Mouse (Mus musculus) CH12.LX (cell line): ENCODE measurements around the gene Fli1. TPM values are rescaled to one million over a fixed set of nuclear protein-coding genes. Genes with fewer than 3 reads are reported as not detected.

Experiments used
- DNase-seq: peaks from one replicate; pipeline ENCODE4 v3.0.0-alpha.2; 2013; ENCODE audit errors: extremely low read depth
- H3K27ac ChIP-seq: 2 replicates; pipeline ENCODE4 v1.5.1; 2012; ENCODE audit warnings: low read depth, mild to moderate bottlenecking, control low read depth, moderate library complexity; ENCODE audit not compliant: insufficient read depth
- H3K27me3 ChIP-seq: replicated peaks from 2 replicates; pipeline ENCODE3; 2012; ENCODE audit warnings: inconsistent platforms
- H3K36me3 ChIP-seq, 2 experiments: replicated peaks in 1 of 2; 2 replicates each; pipeline versions ENCODE3 to v1.6.1; 2012; ENCODE audit warnings: inconsistent platforms in 1 of 2, low read length in 1 of 2, mild to moderate bottlenecking in 1 of 2, mixed read lengths in 1 of 2, moderate library complexity in 1 of 2; ENCODE audit not compliant: control insufficient read depth in 1 of 2, insufficient read depth in 1 of 2
- H3K4me1 ChIP-seq, 2 experiments: 2 replicates each; pipeline ENCODE4 v1.6.1; 2012; ENCODE audit warnings: inconsistent platforms in 1 of 2, moderate library complexity in 1 of 2; ENCODE audit not compliant: insufficient read depth in 2 of 2, control insufficient read depth in 1 of 2
- H3K4me2 ChIP-seq: 2 replicates; pipeline ENCODE4 v1.6.1; 2012; ENCODE audit warnings: low read depth, mild to moderate bottlenecking, control low read depth; ENCODE audit not compliant: poor library complexity, insufficient read depth, severe bottlenecking
- H3K4me3 ChIP-seq, 3 experiments: fragments of 150-350 bp in 1 of 3; sonication (generic) in 1 of 3; replicated peaks in 1 of 3; 2 replicates each; pipeline versions ENCODE3 to v1.5.1; 2011 to 2012; ENCODE audit warnings: low read depth in 2 of 3, low read length in 2 of 3, mild to moderate bottlenecking in 2 of 3, moderate library complexity in 2 of 3, control low read depth in 1 of 3, improper control_type of control experiment in 1 of 3, inconsistent platforms in 1 of 3, mixed read lengths in 1 of 3; ENCODE audit not compliant: poor library complexity in 1 of 3
- H3K79me2 ChIP-seq: replicated peaks from 2 replicates; pipeline ENCODE4 v1.6.1; 2012; ENCODE audit warnings: mild to moderate bottlenecking, moderate library complexity; ENCODE audit not compliant: control insufficient read depth, poor library complexity, insufficient read depth, severe bottlenecking; ENCODE audit errors: extremely low read depth
- H3K9ac ChIP-seq: 2 replicates; pipeline ENCODE4 v1.6.1; 2012; ENCODE audit warnings: low read depth, mild to moderate bottlenecking, control low read depth, moderate library complexity; ENCODE audit not compliant: insufficient read depth
- H3K9me3 ChIP-seq: replicated peaks from 2 replicates; pipeline ENCODE3; 2012; ENCODE audit warnings: low read length, inconsistent platforms, mixed read lengths
- BHLHE40 ChIP-seq: IDR thresholded peaks from 2 replicates; pipeline ENCODE4 v1.6.1; 2011; ENCODE audit warnings: mild to moderate bottlenecking, low read depth, low read length, improper control_type of control experiment
- CHD1 ChIP-seq: IDR thresholded peaks from 2 replicates; pipeline ENCODE4 v1.6.1; 2012; ENCODE audit warnings: low read depth, low read length, improper control_type of control experiment, inconsistent platforms
- CHD2 ChIP-seq: IDR thresholded peaks from 2 replicates; pipeline ENCODE4 v1.6.1; 2011; ENCODE audit warnings: low read length, improper control_type of control experiment
- CTCF ChIP-seq, 2 experiments: IDR thresholded peaks in 1 of 2; conservative IDR thresholded peaks in 1 of 2; 2 replicates each; pipeline ENCODE4 v1.5.1; 2011 to 2012; ENCODE audit warnings: low read depth in 2 of 2, low read length in 2 of 2, improper control_type of control experiment in 1 of 2, inconsistent platforms in 1 of 2, mild to moderate bottlenecking in 1 of 2, moderate library complexity in 1 of 2
- E2F4 ChIP-seq: IDR thresholded peaks from 2 replicates; pipeline ENCODE4 v1.6.1; 2011; ENCODE audit warnings: low read depth, low read length, improper control_type of control experiment; ENCODE audit not compliant: insufficient replicate concordance
- ELF1 ChIP-seq: IDR thresholded peaks from 2 replicates; pipeline ENCODE4 v1.6.1; 2014; ENCODE audit warnings: low read depth, mild to moderate bottlenecking, inconsistent platforms, low read length, improper control_type of control experiment
- ETS1 ChIP-seq: conservative IDR thresholded peaks from 2 replicates; pipeline ENCODE4 v1.6.1; 2012; ENCODE audit warnings: low read depth, mild to moderate bottlenecking, inconsistent platforms, low read length, improper control_type of control experiment, moderate library complexity
- IRF4 ChIP-seq: IDR thresholded peaks from 2 replicates; pipeline ENCODE4 v1.6.1; 2014; ENCODE audit warnings: low read depth, mild to moderate bottlenecking, inconsistent platforms, low read length, improper control_type of control experiment
- JUN ChIP-seq: IDR thresholded peaks from 2 replicates; pipeline ENCODE4 v1.6.1; 2011; ENCODE audit warnings: low read depth, mild to moderate bottlenecking, low read length, improper control_type of control experiment, moderate library complexity; ENCODE audit not compliant: insufficient read depth
- MAFK ChIP-seq: IDR thresholded peaks from 2 replicates; pipeline ENCODE4 v1.6.1; 2011; ENCODE audit warnings: low read length, improper control_type of control experiment; ENCODE audit not compliant: insufficient replicate concordance
- MAZ ChIP-seq: IDR thresholded peaks from 2 replicates; pipeline ENCODE4 v1.6.1; 2012; ENCODE audit warnings: low read depth, mild to moderate bottlenecking, inconsistent platforms, low read length, improper control_type of control experiment, moderate library complexity
- MXI1 ChIP-seq: IDR thresholded peaks from 2 replicates; pipeline ENCODE4 v1.6.1; 2011; ENCODE audit warnings: mild to moderate bottlenecking, low read depth, low read length, improper control_type of control experiment
- NRF1 ChIP-seq: IDR thresholded peaks from 2 replicates; pipeline ENCODE4 v1.6.1; 2014; ENCODE audit warnings: low read depth, mild to moderate bottlenecking, inconsistent platforms, low read length, improper control_type of control experiment, moderate library complexity
- PAX5 ChIP-seq: IDR thresholded peaks from 2 replicates; pipeline ENCODE4 v1.6.1; 2012; ENCODE audit warnings: low read length, inconsistent platforms, mixed read lengths
- POLR2A ChIP-seq: IDR thresholded peaks from 2 replicates; pipeline ENCODE4 v1.6.1; 2011; ENCODE audit warnings: low read depth, mild to moderate bottlenecking, improper control_type of control experiment, low read length
- RAD21 ChIP-seq: IDR thresholded peaks from 2 replicates; pipeline ENCODE4 v1.6.1; 2011; ENCODE audit warnings: low read depth, mild to moderate bottlenecking, low read length, improper control_type of control experiment, moderate library complexity
- RCOR1 ChIP-seq: conservative IDR thresholded peaks from 2 replicates; pipeline ENCODE4 v1.6.1; 2012; ENCODE audit warnings: low read depth, mild to moderate bottlenecking, inconsistent platforms, low read length, improper control_type of control experiment
- SIN3A ChIP-seq: IDR thresholded peaks from 2 replicates; pipeline ENCODE4 v1.6.1; 2012; ENCODE audit warnings: low read length, improper control_type of control experiment, inconsistent platforms
- SMC3 ChIP-seq: IDR thresholded peaks from 2 replicates; pipeline ENCODE4 v1.6.1; 2011; ENCODE audit warnings: low read depth, low read length, improper control_type of control experiment
- TBP ChIP-seq: conservative IDR thresholded peaks from 2 replicates; pipeline ENCODE4 v1.6.1; 2011; ENCODE audit warnings: low read depth, low read length, improper control_type of control experiment
- USF1 ChIP-seq: IDR thresholded peaks from 2 replicates; pipeline ENCODE4 v1.6.1; 2014; ENCODE audit warnings: low read depth, mild to moderate bottlenecking, inconsistent platforms, low read length, improper control_type of control experiment
- ZC3H11A ChIP-seq: IDR thresholded peaks from 2 replicates; pipeline ENCODE4 v1.6.1; 2012; ENCODE audit warnings: low read depth, mild to moderate bottlenecking, inconsistent platforms, low read length, improper control_type of control experiment
- ZKSCAN1 ChIP-seq: IDR thresholded peaks from 2 replicates; pipeline ENCODE4 v1.6.1; 2012; ENCODE audit warnings: low read depth, inconsistent platforms, low read length, improper control_type of control experiment, borderline replicate concordance
- ZMIZ1 ChIP-seq: IDR thresholded peaks from 2 replicates; pipeline ENCODE4 v1.6.1; 2012; ENCODE audit warnings: low read depth, mild to moderate bottlenecking, inconsistent platforms, low read length, improper control_type of control experiment
- ZNF384 ChIP-seq: IDR thresholded peaks from 2 replicates; pipeline ENCODE4 v1.6.1; 2012; ENCODE audit warnings: low read depth, low read length, improper control_type of control experiment, inconsistent platforms
- dilution Hi-C: fragments of 300-500 bp; cut with MboI; formaldehyde crosslinking; loops from 2 replicates; pipeline ENCODE4 v1.14.3; 2020; ENCODE audit warnings: low sequenced_read_pairs; ENCODE audit not compliant: extremely low pct_unique_long_range_greater_than_20kb, extremely low pct_ligation_motif_present
- in situ Hi-C: fragments of 300-500 bp; cut with MboI; formaldehyde crosslinking; loops from 3 replicates; pipeline ENCODE4 v1.14.3; 2019; ENCODE audit warnings: low sequenced_read_pairs, low pct_ligation_motif_present, low pct_unique_long_range_greater_than_20kb, mixed read lengths
- polyA plus RNA-seq: library from polyadenylated mRNA; unstranded; fragments of >175 nt; gene quantifications from 2 replicates; pipeline ENCODE4 v1.2.1, GENCODE M21; 2012; ENCODE audit warnings: low read depth; ENCODE audit not compliant: insufficient read length
- total RNA-seq, 2 experiments: library from RNA; depleted of rRNA; stranded (reverse); fragments of 300-350 nt in 1 of 2; fragments of >200 nt in 1 of 2; gene quantifications; 2 replicates each; pipeline ENCODE4 v1.2.3; 2012 to 2014

Gene Fli1
- total and polyA plus RNA-seq, 3 experiments: 20.3 to 29.3 (median 20.8) TPM

GRCm38 (mm10) chr9:32448766-32449165 lies 93.9 kb downstream of the Fli1 start:
- Histone ChIP-seq H3K4me1 (peaks cover 3 to 22% of the 10 kb centered on the region in 2 experiments), H3K4me2 (no peak overlapping the region), H3K9ac (no peak overlapping the region), H3K27ac (no peak overlapping the region), H3K9me3 (no peaks in the 10 kb centered on the region), H3K36me3 (peaks cover 38 to 87% of the 10 kb centered on the region in 2 experiments), H3K27me3 (no peaks in the 10 kb centered on the region), H3K4me3 (no peak overlapping the region), H3K79me2 (no peaks in the 10 kb centered on the region; the same call in 1 of the 2 replicates)
- dilution Hi-C loops (no loop called here), in situ Hi-C loops (no loop called here)
- no peak for DNase-seq
- TF ChIP-seq TBP: no peak

- Histone ChIP-seq H3K4me3 (no peak overlapping the region), H3K4me1 (peaks cover 3 to 31% of the 10 kb centered on the region in 2 experiments), H3K4me2 (no peak overlapping the region), H3K9ac (no peak overlapping the region), H3K27me3 (no peaks in the 10 kb centered on the region), H3K27ac (no peak overlapping the region), H3K79me2 (no peaks in the 10 kb centered on the region), H3K36me3 (peaks cover 42 to 84% of the 10 kb centered on the region in 2 experiments), H3K9me3 (no peaks in the 10 kb centered on the region)
- TF ChIP-seq CHD2 (no peak), ELF1 (no peak), ZC3H11A (no peak), PAX5 (no peak), IRF4 (no peak), MXI1 (no peak), RCOR1 (no peak), ZMIZ1 (no peak), MAZ (no peak), ZKSCAN1 (no peak), BHLHE40 (no peak), TBP (0 out of 2 replicates have a peak, but pooled peaks have one; percentile 4), POLR2A (no peak), CHD1 (no peak), SMC3 (peak; percentile 62), USF1 (no peak), CTCF (conservative IDR thresholded peaks at IDR 0.05 in 1 of 2, IDR thresholded peaks at IDR 0.05 in 1 of 2; ENCODE audit: low read depth in 2 of 2, low read length in 2 of 2) (peak; percentile 65 to 71), MAFK (no peak), ZNF384 (no peak), NRF1 (no peak), E2F4 (no peak), RAD21 (peak; percentile 60), JUN (no peak), ETS1 (no peak), SIN3A (no peak)
- dilution Hi-C loops (no loop called here), in situ Hi-C loops (no loop called here)
- peak; percentile 55 for DNase-seq
These were observed 96.9 kb downstream of the Fli1 start for GRCm38 (mm10) chr9:32445789-32446188.
